Mouse (Mus musculus): ENCODE data around the gene Specc1. TPM values are rescaled to one million over a fixed set of nuclear protein-coding genes. Genes with fewer than 3 reads are reported as not detected.

Specc1 gene
- total RNA-seq, 1 experiment: 19.9 TPM

- TF ChIP-seq HCFC1 (IDR thresholded peaks at IDR 0.05; ENCODE audit: borderline replicate concordance, insufficient read depth, low read length): no peak
- TF ChIP-seq MAFK (IDR thresholded peaks at IDR 0.05; ENCODE audit: insufficient read depth, low read depth, low read length): no peak
- no peak for TF ChIP-seq CHD2 (IDR thresholded peaks at IDR 0.05; ENCODE audit: low read depth, low read length)
- no peak for TF ChIP-seq ZNF384 (IDR thresholded peaks at IDR 0.05; ENCODE audit: low read depth, low read length)
- no peak for TF ChIP-seq ZC3H11A (IDR thresholded peaks at IDR 0.05; ENCODE audit: borderline replicate concordance, low read depth, low read length)
Measured at GRCm38 (mm10) chr11:62004881-62005240, 48.3 kb downstream of the Specc1 start.

GRCm38 (mm10) chr11:62005241-62005910, 48.8 kb downstream of the Specc1 start:
- no peaks in the 10 kb centered on the region for H3K36me3 ChIP-seq (ENCODE audit: control insufficient read depth, insufficient read depth, low read length, poor library complexity, severe bottlenecking)
- H3K4me1 ChIP-seq (ENCODE audit: control insufficient read depth in 2 of 2, insufficient read depth in 2 of 2, low read length in 2 of 2, poor library complexity in 1 of 2): 0 out of 4 replicates have a peak, but pooled peaks cover 0 to 1% of the 10 kb centered on the region in 2 experiments
- DNase-seq (ENCODE audit: low read depth, low spot score): no peak
- no peak overlapping the region for H3K4me3 ChIP-seq (ENCODE audit: insufficient read depth in 1 of 2, low read depth in 1 of 2, low read length in 2 of 2, poor library complexity in 1 of 2, severe bottlenecking in 1 of 2)
- H3K27ac ChIP-seq (ENCODE audit: insufficient read depth, low read depth, low read length, poor library complexity, severe bottlenecking): no peak overlapping the region
- in situ Hi-C loops (cut with MboI; ENCODE audit: low sequenced_read_pairs in 2 of 2, unreplicated experiment in 2 of 2): no loop called here
- TF ChIP-seq HCFC1 (IDR thresholded peaks at IDR 0.05; ENCODE audit: borderline replicate concordance, insufficient read depth, low read length): no peak
- no peak for TF ChIP-seq CHD2 (IDR thresholded peaks at IDR 0.05; ENCODE audit: low read depth, low read length)
- TF ChIP-seq ZNF384 (IDR thresholded peaks at IDR 0.05; ENCODE audit: low read depth, low read length): no peak
- TF ChIP-seq ZC3H11A (IDR thresholded peaks at IDR 0.05; ENCODE audit: borderline replicate concordance, low read depth, low read length): no peak
- no peak for TF ChIP-seq MAFK (IDR thresholded peaks at IDR 0.05; ENCODE audit: insufficient read depth, low read depth, low read length)
- no peak overlapping the region for H3K9ac ChIP-seq (ENCODE audit: insufficient read depth, low read depth, low read length, poor library complexity, severe bottlenecking)
- H3K9me3 ChIP-seq (ENCODE audit: control insufficient read depth, insufficient read depth, low read depth, low read length): no peaks in the 10 kb centered on the region

More at GRCm38 (mm10) chr11:62004881-62005240, 48.3 kb downstream of the Specc1 start:
- Histone ChIP-seq H3K4me1 (ENCODE audit: control insufficient read depth in 2 of 2, insufficient read depth in 2 of 2, low read length in 2 of 2, poor library complexity in 1 of 2) (0 out of 4 replicates have a peak, but pooled peaks cover 0 to 1% of the 10 kb centered on the region in 2 experiments), H3K4me3 (ENCODE audit: insufficient read depth in 1 of 2, low read depth in 1 of 2, low read length in 2 of 2, poor library complexity in 1 of 2, severe bottlenecking in 1 of 2) (no peak overlapping the region), H3K36me3 (ENCODE audit: control insufficient read depth, insufficient read depth, low read length, poor library complexity, severe bottlenecking) (no peaks in the 10 kb centered on the region), H3K9ac (ENCODE audit: insufficient read depth, low read depth, low read length, poor library complexity, severe bottlenecking) (no peak overlapping the region), H3K9me3 (ENCODE audit: control insufficient read depth, insufficient read depth, low read depth, low read length) (no peaks in the 10 kb centered on the region), H3K27ac (ENCODE audit: insufficient read depth, low read depth, low read length, poor library complexity, severe bottlenecking) (no peak overlapping the region)
- no peak for DNase-seq (ENCODE audit: low read depth, low spot score)
- in situ Hi-C loops (cut with MboI; ENCODE audit: low sequenced_read_pairs in 2 of 2, unreplicated experiment in 2 of 2): no loop called here

- TF ChIP-seq CHD2 (IDR thresholded peaks at IDR 0.05; ENCODE audit: low read depth, low read length): no peak
- TF ChIP-seq MAFK (IDR thresholded peaks at IDR 0.05; ENCODE audit: insufficient read depth, low read depth, low read length): no peak
- TF ChIP-seq ZC3H11A (IDR thresholded peaks at IDR 0.05; ENCODE audit: borderline replicate concordance, low read depth, low read length): no peak
- no peak for TF ChIP-seq HCFC1 (IDR thresholded peaks at IDR 0.05; ENCODE audit: borderline replicate concordance, insufficient read depth, low read length)
- TF ChIP-seq ZNF384 (IDR thresholded peaks at IDR 0.05; ENCODE audit: low read depth, low read length): no peak
- H3K9me3 ChIP-seq (ENCODE audit: control insufficient read depth, insufficient read depth, low read depth, low read length): no peaks in the 10 kb centered on the region
- H3K27ac ChIP-seq (ENCODE audit: insufficient read depth, low read depth, low read length, poor library complexity, severe bottlenecking): no peak overlapping the region
- 0 out of 4 replicates have a peak, but pooled peaks cover 0 to 1% of the 10 kb centered on the region in 2 experiments for H3K4me1 ChIP-seq (ENCODE audit: control insufficient read depth in 2 of 2, insufficient read depth in 2 of 2, low read length in 2 of 2, poor library complexity in 1 of 2)
- no peak overlapping the region for H3K4me3 ChIP-seq (ENCODE audit: insufficient read depth in 1 of 2, low read depth in 1 of 2, low read length in 2 of 2, poor library complexity in 1 of 2, severe bottlenecking in 1 of 2)
- no peak for DNase-seq (ENCODE audit: low read depth, low spot score)
- H3K9ac ChIP-seq (ENCODE audit: insufficient read depth, low read depth, low read length, poor library complexity, severe bottlenecking): no peak overlapping the region
- H3K36me3 ChIP-seq (ENCODE audit: control insufficient read depth, insufficient read depth, low read length, poor library complexity, severe bottlenecking): no peaks in the 10 kb centered on the region
- in situ Hi-C loops (cut with MboI; ENCODE audit: low sequenced_read_pairs in 2 of 2, unreplicated experiment in 2 of 2): no loop called here
Measured at GRCm38 (mm10) chr11:62005911-62006260, 49.3 kb downstream of the Specc1 start.

- Histone ChIP-seq H3K36me3 (ENCODE audit: control insufficient read depth, insufficient read depth, low read length, poor library complexity, severe bottlenecking) (no peaks in the 10 kb centered on the region), H3K9ac (ENCODE audit: insufficient read depth, low read depth, low read length, poor library complexity, severe bottlenecking) (no peak overlapping the region), H3K9me3 (ENCODE audit: control insufficient read depth, insufficient read depth, low read depth, low read length) (no peaks in the 10 kb centered on the region), H3K4me1 (ENCODE audit: control insufficient read depth in 2 of 2, insufficient read depth in 2 of 2, low read length in 2 of 2, poor library complexity in 1 of 2) (0 out of 4 replicates have a peak, but pooled peaks cover 0 to 1% of the 10 kb centered on the region in 2 experiments), H3K27ac (ENCODE audit: insufficient read depth, low read depth, low read length, poor library complexity, severe bottlenecking) (no peak overlapping the region), H3K4me3 (ENCODE audit: insufficient read depth in 1 of 2, low read depth in 1 of 2, low read length in 2 of 2, poor library complexity in 1 of 2, severe bottlenecking in 1 of 2) (no peak overlapping the region)
- TF ChIP-seq ZC3H11A (IDR thresholded peaks at IDR 0.05; ENCODE audit: borderline replicate concordance, low read depth, low read length): no peak
- no peak for TF ChIP-seq HCFC1 (IDR thresholded peaks at IDR 0.05; ENCODE audit: borderline replicate concordance, insufficient read depth, low read length)
- TF ChIP-seq CHD2 (IDR thresholded peaks at IDR 0.05; ENCODE audit: low read depth, low read length): no peak
- no peak for TF ChIP-seq ZNF384 (IDR thresholded peaks at IDR 0.05; ENCODE audit: low read depth, low read length)
- no peak for TF ChIP-seq MAFK (IDR thresholded peaks at IDR 0.05; ENCODE audit: insufficient read depth, low read depth, low read length)
- no peak for DNase-seq (ENCODE audit: low read depth, low spot score)
- in situ Hi-C loops (cut with MboI; ENCODE audit: low sequenced_read_pairs in 2 of 2, unreplicated experiment in 2 of 2): no loop called here
Measured at GRCm38 (mm10) chr11:62006680-62007079, 50.1 kb downstream of the Specc1 start.
